ENCODE assay signal across 12 mouse cellular contexts in genomic region chr11:107332905-107333304, GRCm38 (mm10).
DNase-seq lines count a peak whose midpoint lies in the region; ATAC-seq and TF ChIP-seq lines count a peak whose summit lies in the region.
"Had no signal": no experiment of that assay in that cellular context is flagged by ENCODE, and none has a peak within 500 bp of the region (broad histone marks: within the 10 kb centered on the region; RNA-seq: fewer than 3 reads in every experiment).

No protein-coding gene starts in this region.

- peak; percentile 36; the same call in 1 of the 2 replicates for TF ChIP-seq CTCF in liver, adult 2 months (IDR thresholded peaks at IDR 0.05; ENCODE audit: low read depth, low read length)
- 0 out of 2 replicates have a peak, but pooled peaks have one; percentile 23 for TF ChIP-seq CTCF in G1E (IDR thresholded peaks at IDR 0.05; ENCODE audit: low read depth, low read length)

- no peak overlapping the region for H3K27ac ChIP-seq in liver, adult 2 months (replicated peaks; ENCODE audit: insufficient read depth, low read depth, low read length)
- H3K27ac ChIP-seq in liver, embryonic 12.5 days: no peak overlapping the region
- H3K27ac ChIP-seq: limb, embryonic 13.5 days had no signal

- no peaks in the 10 kb centered on the region; the same call in 1 of the 2 replicates for H3K36me3 ChIP-seq in liver, adult 2 months (ENCODE audit: control insufficient read depth, insufficient read depth, low read length)
- H3K36me3 ChIP-seq in liver, embryonic 12.5 days: peaks cover 13% of the 10 kb centered on the region
- H3K36me3 ChIP-seq in G1E (replicated peaks): peaks cover 83% of the 10 kb centered on the region

- ATAC-seq in liver, embryonic 12.5 days: no peak
- ATAC-seq in G1E (ENCODE audit: extremely low read depth, insufficient number of reproducible peaks, low FRiP score, poor library complexity, severe bottlenecking): no peak

- H3K79me2 ChIP-seq in liver, adult 2 months (ENCODE audit: control insufficient read depth, insufficient read depth, low read length): peaks cover 6% of the 10 kb centered on the region; the same call in 1 of the 2 replicates

- H3K9me3 ChIP-seq in liver, embryonic 12.5 days (replicated peaks): no peaks in the 10 kb centered on the region
- H3K9me3 ChIP-seq in G1E (replicated peaks): no peaks in the 10 kb centered on the region; the same call in 1 of the 2 replicates
- H3K9me3 ChIP-seq: limb, embryonic 13.5 days had no signal

- H3K9ac ChIP-seq in liver, adult 2 months (ENCODE audit: low read depth, low read length): no peak overlapping the region
- no peak overlapping the region for H3K9ac ChIP-seq in liver, embryonic 12.5 days
- H3K9ac ChIP-seq: limb, embryonic 13.5 days had no signal

- peak; percentile 42 to 52 for DNase-seq in cerebellum, postnatal 10 days
- DNase-seq in cerebellum, adult 11-12 months: no peak
- DNase-seq in liver, adult 2 months (ENCODE audit: extremely low read depth, low read depth, low spot score): no peak
- DNase-seq in G1E (ENCODE audit: low spot score): no peak
- peak; percentile 54 for DNase-seq in naive thymus-derived CD4-positive, alpha-beta T cell, adult 2 months (ENCODE audit: low read depth)
- no peak for DNase-seq in left cerebral cortex, adult 11 months (ENCODE audit: low spot score)
- no peak for DNase-seq in right cerebral cortex, postnatal 10 days (ENCODE audit: low spot score in 2 of 2)
- DNase-seq: adrenal gland, postnatal 10 days; right cerebral cortex, postnatal 4 days had no signal

- H3K4me1 ChIP-seq in liver, adult 2 months (ENCODE audit: control insufficient read depth, insufficient read depth, low read length): peaks cover 3% of the 10 kb centered on the region
- H3K4me1 ChIP-seq in liver, embryonic 12.5 days: 0 out of 2 replicates have a peak, but pooled peaks cover 11% of the 10 kb centered on the region
- H3K4me1 ChIP-seq in G1E (ENCODE audit: insufficient read depth, low read depth, low read length): no peaks in the 10 kb centered on the region

- no peak overlapping the region for H3K4me2 ChIP-seq in liver, embryonic 12.5 days
- H3K4me2 ChIP-seq: limb, embryonic 13.5 days had no signal

- H3K27me3 ChIP-seq in liver, adult 2 months (ENCODE audit: control insufficient read depth, insufficient read depth, low read length): no peaks in the 10 kb centered on the region
- no peaks in the 10 kb centered on the region for H3K27me3 ChIP-seq in liver, embryonic 12.5 days (replicated peaks)
- no peaks in the 10 kb centered on the region for H3K27me3 ChIP-seq in G1E (ENCODE audit: insufficient read depth, low read length)
- H3K27me3 ChIP-seq: limb, embryonic 13.5 days; megakaryocyte, embryonic 14.5 days had no signal

- H3K4me3 ChIP-seq in liver, adult 2 months (ENCODE audit: insufficient read depth, low read depth, low read length): no peak overlapping the region
- no peak overlapping the region for H3K4me3 ChIP-seq in liver, embryonic 12.5 days
- no peak overlapping the region for H3K4me3 ChIP-seq in G1E (ENCODE audit: low read depth, low read length)
- H3K4me3 ChIP-seq: limb, embryonic 13.5 days; megakaryocyte, embryonic 14.5 days had no signal

- WGBS in liver, adult 2 months: 98% methylated on average over 3 of the region's 3 CpGs
- WGBS in liver, embryonic 12.5 days (ENCODE audit: insufficient replicate concordance): 86% methylated on average over 3 of the region's 3 CpGs

- TF ChIP-seq POLR2A in liver, adult 2 months (IDR thresholded peaks at IDR 0.05; ENCODE audit: extremely low read depth, insufficient read depth, low read length): no peak

Comparison
In these comparisons a context has a peak if more than half of its experiments do, and no peak if none do; other contexts are left out.
1. DNase-seq: peak in cerebellum, postnatal 10 days (2 of 2) and naive thymus-derived CD4-positive, alpha-beta T cell, adult 2 months (single experiment); none in cerebellum, adult 11-12 months (single experiment), liver, adult 2 months (single experiment), G1E (single experiment), left cerebral cortex, adult 11 months (single experiment) and right cerebral cortex, postnatal 10 days (0 of 2).